Mouse (Mus musculus) myocyte (in vitro differentiated cells): ENCODE data around the gene Med20.

ENCODE experiments used
- POLR2A ChIP-seq: IDR thresholded peaks from one replicate; pipeline ENCODE4 v1.6.1; 2011; ENCODE audit warnings: low read depth, mild to moderate bottlenecking, control low read depth, moderate library complexity; ENCODE audit not compliant: insufficient read length
- SRF ChIP-seq: IDR thresholded peaks from one replicate; pipeline ENCODE4 v1.6.1; 2011; ENCODE audit warnings: low read depth; ENCODE audit not compliant: control insufficient read depth, insufficient read length

DNA sequence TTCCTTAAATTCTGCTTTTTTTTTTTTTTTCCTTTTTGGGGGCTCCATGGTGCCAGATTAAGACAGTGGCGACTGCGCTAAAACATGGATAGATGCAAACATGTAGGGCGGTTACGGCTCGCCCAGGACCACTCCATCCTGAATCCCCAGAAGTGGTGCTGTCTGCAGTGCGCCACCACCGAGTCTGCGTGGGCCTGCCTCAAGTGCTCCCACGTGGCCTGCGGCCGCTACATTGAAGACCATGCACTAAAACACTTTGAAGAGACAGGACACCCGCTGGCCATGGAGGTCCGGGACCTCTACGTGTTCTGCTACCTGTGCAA, 60.6 kb downstream of the Med20 start:
- TF ChIP-seq POLR2A (no peak), SRF (no peak)
